Mouse (Mus musculus) ovary, postnatal 36 days (tissue): Measurements from ENCODE around the gene Bscl2.

Experiments
- DNase-seq: peaks from one replicate; pipeline ENCODE4 v3.0.0; 2022; ENCODE audit warnings: low spot score, mixed read lengths

Gene Bscl2

GRCm38 (mm10) chr19:8837251-8837791 is at the start of gene Bscl2:
Gene Bscl2, plus strand, starts transcription at chr19:8837467.
- DNase-seq = peak; percentile 80

GRCm38 (mm10) chr19:8788521-8788920 is 48.7 kb upstream of the Bscl2 start:
- no peak for DNase-seq

GRCm38 (mm10) chr19:8789171-8789570 is 48.1 kb upstream of the Bscl2 start:
- no peak for DNase-seq

GRCm38 (mm10) chr19:8790171-8790570 is 47.1 kb upstream of the Bscl2 start:
- DNase-seq = no peak

- peak; percentile 89 for DNase-seq
Measured at GRCm38 (mm10) chr19:8798264-8798946, 38.9 kb upstream of the Bscl2 start, which contains the start of gene Polr2g. Gene Polr2g, minus strand, starts transcription at chr19:8798577.

GRCm38 (mm10) chr19:8798947-8799315 is 38.3 kb upstream of the Bscl2 start:
- no peak for DNase-seq

- peak; percentile 87 for DNase-seq
Measured at GRCm38 (mm10) chr19:8802130-8802821, 35.0 kb upstream of the Bscl2 start, which contains the start of gene Zbtb3. Gene Zbtb3, plus strand, starts transcription at chr19:8802555.

GRCm38 (mm10) chr19:8803204-8803780 is 34.0 kb upstream of the Bscl2 start:
- DNase-seq = no peak

- DNase-seq = no peak
Measured at GRCm38 (mm10) chr19:8803879-8804660, 33.2 kb upstream of the Bscl2 start.

- DNase-seq = no peak
Measured at GRCm38 (mm10) chr19:8806810-8807209, 30.5 kb upstream of the Bscl2 start.

- DNase-seq = no peak
Measured at GRCm38 (mm10) chr19:8815812-8816211, 21.5 kb upstream of the Bscl2 start.

- no peak for DNase-seq
Measured at GRCm38 (mm10) chr19:8817001-8817400, 20.3 kb upstream of the Bscl2 start.

- DNase-seq = no peak
Measured at GRCm38 (mm10) chr19:8818301-8818798, 18.9 kb upstream of the Bscl2 start.

- DNase-seq = peak; percentile 94
Measured at GRCm38 (mm10) chr19:8818801-8819595, 18.3 kb upstream of the Bscl2 start, which contains the start of gene Ttc9c. Gene Ttc9c, minus strand, starts transcription at chr19:8819333.

GRCm38 (mm10) chr19:8819596-8820423 is 17.5 kb upstream of the Bscl2 start, which contains the start of gene Hnrnpul2:
Gene Hnrnpul2, plus strand, starts transcription at chr19:8820010.
- peak; percentile 98 for DNase-seq

- DNase-seq = no peak
Measured at GRCm38 (mm10) chr19:8820424-8820956, 16.8 kb upstream of the Bscl2 start.

- no peak for DNase-seq
Measured at GRCm38 (mm10) chr19:8821146-8821545, 16.1 kb upstream of the Bscl2 start.

GRCm38 (mm10) chr19:8822696-8823095 is 14.6 kb upstream of the Bscl2 start:
- no peak for DNase-seq

- no peak for DNase-seq
Measured at GRCm38 (mm10) chr19:8829660-8830059, 7.6 kb upstream of the Bscl2 start, which contains the start of gene AC129217.1. Gene AC129217.1, plus strand, starts transcription at chr19:8829773.

- no peak for DNase-seq
Measured at GRCm38 (mm10) chr19:8830664-8831063, 6.6 kb upstream of the Bscl2 start.
